Mouse (Mus musculus): ENCODE data around the gene 2310061I04Rik.

- TF ChIP-seq POLR2A (IDR thresholded peaks at IDR 0.05; ENCODE audit: borderline replicate concordance, low read depth, low read length) (no peak), CTCF (IDR thresholded peaks at IDR 0.05; ENCODE audit: low read depth, low read length) (0 out of 2 replicates have a peak, but pooled peaks have one; percentile 30)
These were observed 26.1 kb downstream of the 2310061I04Rik start for GRCm38 (mm10) chr17:35870884-35871696.

Measured in bone marrow macrophage, adult 2 months (primary cell).